Mouse (Mus musculus) adrenal gland, postnatal 14 days (tissue): ENCODE results near the gene Pnp. TPM values are rescaled to one million over a fixed set of nuclear protein-coding genes. Genes with fewer than 3 reads are reported as not detected.
A peak's percentile ranks its signal among the peaks of the same experiment; 100 is the strongest.
"Not testable (repeated sequence)": the region's sequence is repeated elsewhere in the genome, so short reads cannot be mapped to it uniquely, and the experiment has no call there.

ENCODE experiments used
- DNase-seq: peaks from one replicate; pipeline ENCODE4 v3.0.0; 2021; ENCODE audit warnings: mixed read lengths
- total RNA-seq: library from RNA; stranded (reverse); gene quantifications from 2 replicates; pipeline ENCODE4 v1.2.3, GENCODE M21; 2021

Gene Pnp
- total RNA-seq, 1 experiment from 2014 or later: 61.3 TPM

- peak; percentile 74 for DNase-seq
Measured at GRCm38 (mm10) chr14:50930377-50930753, 517 bp upstream of the Pnp start.

DNA sequence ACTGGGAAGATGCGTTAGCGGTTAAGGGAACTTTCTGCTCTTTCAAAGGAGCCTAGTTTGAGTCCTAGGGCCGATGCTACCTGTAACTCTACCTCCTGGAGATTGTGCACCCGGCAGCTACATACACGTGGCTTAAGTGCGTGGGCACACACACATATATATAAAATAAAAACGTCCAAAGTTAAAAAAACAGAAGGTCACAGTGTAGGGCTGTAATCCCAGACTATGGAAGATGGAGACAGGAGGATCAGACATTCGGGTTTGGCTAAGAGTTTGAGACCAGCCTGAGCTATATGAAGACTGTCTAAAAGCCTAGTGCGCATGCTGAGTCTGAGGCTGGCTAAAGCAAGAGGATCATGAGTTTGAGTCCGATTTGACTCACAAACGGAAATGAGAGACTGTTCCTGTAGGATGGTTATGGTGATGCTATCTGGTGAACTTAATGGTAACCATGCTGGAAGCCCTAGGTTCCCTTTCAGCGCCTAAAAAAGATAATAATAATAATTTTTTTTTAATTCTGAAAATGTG, 675 bp downstream of the Pnp start:
- DNase-seq: no peak

- DNase-seq: no peak
Measured at GRCm38 (mm10) chr14:50936649-50937048, 5.8 kb downstream of the Pnp start.

- DNase-seq: no peak
Measured at GRCm38 (mm10) chr14:50938119-50938908, 7.4 kb downstream of the Pnp start.

GRCm38 (mm10) chr14:50938940-50939339, 8.1 kb downstream of the Pnp start:
- DNase-seq: no peak

GRCm38 (mm10) chr14:50943932-50944667, 13.2 kb downstream of the Pnp start, which contains the start of gene Gm49342:
Gene Gm49342, plus strand, starts transcription at chr14:50944517.
- peak; percentile 97 for DNase-seq

GRCm38 (mm10) chr14:50944668-50945033, 13.8 kb downstream of the Pnp start:
- DNase-seq: not testable (repeated sequence)

DNA sequence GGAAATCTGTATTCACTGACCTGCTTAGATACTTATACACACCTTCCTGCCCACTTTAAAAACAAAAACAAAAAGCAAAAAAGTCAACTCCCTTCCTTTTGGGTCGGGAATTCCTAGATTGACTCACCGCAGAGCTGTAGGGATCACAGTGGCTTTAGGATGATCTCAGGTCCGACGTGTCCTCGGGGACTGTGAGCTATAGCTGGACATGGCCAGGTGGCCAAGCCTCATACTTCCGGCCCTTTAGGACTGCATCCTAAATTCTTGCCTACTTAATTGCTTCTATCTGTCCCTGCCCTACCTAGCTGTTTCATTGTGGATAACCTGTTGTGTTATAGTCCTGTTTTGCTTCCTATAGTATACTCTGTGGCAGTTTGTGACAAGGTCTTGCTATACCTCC, 14.2 kb downstream of the Pnp start:
- not testable (repeated sequence) for DNase-seq

DNA sequence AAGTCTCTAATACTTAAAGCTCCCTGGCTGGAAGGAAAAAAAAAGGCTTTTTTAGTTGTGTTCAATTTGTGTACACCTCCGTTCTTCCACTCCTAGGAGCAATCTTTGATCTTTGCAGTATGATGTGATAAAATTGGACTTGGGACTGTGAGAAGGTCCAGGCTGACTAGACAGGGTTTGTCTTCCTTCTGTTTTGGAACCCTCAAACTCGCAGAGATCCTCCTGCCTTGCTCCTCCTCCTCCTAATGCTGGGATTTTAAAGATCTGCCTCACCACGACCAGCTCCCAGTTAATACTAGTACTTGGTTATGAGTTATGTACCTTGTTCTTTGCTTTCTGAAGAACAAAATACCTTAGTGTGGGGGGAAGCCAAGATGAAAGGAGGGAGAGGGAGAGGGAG, 14.6 kb downstream of the Pnp start:
- DNase-seq: not testable (repeated sequence)

DNA sequence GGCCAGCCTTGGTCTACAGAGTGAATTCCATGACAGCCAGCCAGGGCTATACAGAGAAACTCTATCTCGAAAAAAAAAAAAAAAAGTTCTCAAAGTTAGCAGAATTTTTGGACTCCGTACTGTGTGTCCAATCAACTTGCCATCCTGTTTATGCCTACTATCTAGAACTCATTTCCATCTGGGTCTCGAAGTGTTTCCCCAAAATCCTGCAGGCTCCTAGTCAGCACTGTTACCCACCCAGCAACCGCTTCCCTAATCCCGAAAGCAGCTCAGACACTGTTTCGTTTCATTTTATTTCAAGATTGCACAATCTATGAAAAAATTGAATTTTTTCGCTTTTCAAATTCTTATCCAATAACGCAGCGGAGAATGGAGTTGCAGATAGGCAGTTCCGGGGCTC, 24.6 kb downstream of the Pnp start:
- no peak for DNase-seq

DNA sequence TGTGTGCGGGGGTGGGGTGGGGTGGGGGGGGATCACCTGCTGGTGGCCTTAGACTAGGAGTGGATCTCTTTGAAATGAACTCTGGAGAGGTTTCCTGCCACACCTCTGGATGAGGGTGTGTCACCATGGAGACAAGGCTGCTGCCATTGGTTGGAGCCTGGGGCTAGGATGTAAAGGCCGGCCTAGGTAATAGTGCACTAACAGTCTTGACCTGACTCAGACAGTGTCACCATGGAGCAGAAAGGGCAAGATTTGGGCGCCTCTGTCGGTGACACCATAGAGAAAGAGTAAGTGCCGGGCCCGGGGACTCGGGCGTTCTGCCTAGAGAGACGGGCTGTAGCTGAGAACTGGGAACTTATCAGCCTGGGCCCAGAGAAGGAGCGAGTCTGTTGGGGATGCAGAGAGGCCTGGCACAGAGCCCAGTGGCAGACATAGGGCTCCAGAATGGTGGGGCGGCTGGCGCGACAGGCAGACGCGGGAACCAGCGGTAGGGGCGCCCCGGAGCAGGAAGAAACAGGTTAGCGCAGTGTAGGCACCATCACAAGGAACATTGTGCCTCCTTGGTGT, 25.1 kb downstream of the Pnp start, which contains the start of gene Pnp2:
Gene Pnp2, plus strand, starts transcription at position 51 of the 567 bp plus-strand sequence.
- DNase-seq: peak; percentile 70

DNA sequence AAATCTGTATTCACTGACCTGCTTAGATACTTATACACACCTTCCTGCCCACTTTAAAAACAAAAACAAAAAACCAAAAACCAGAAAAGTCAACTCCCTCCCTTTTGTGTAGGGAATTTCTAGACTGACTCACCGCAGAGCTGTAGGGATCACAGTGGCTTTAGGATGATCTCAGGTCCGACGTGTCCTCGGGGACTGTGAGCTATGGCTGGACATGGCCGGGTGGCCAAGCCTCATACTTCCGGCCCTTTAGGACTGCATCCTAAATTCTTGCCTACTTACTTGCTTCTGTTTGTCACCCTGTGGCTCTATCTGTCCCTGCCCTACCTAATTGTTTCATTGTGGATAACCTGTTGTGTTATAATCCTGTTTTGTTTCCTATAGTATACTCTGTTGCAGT, 25.8 kb downstream of the Pnp start:
- DNase-seq: not testable (repeated sequence)

DNA sequence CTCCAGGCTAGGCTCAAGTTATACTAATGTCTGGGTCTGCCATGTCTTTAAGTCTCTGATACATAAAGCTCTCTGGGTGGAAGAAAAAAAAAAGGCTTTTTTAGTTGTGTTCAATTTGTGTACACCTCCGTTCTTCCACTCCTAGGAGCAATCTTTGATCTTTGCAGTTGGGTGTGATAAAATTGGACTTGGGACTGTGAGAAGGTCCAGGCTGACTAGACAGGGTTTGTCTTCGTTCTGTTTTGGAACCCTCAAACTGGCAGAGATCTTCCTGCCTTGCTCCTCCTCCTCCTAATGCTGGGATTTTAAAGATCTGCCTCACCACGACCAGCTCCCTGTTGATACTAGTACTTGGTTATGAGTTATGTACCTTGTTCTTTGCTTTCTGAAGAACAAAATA, 26.3 kb downstream of the Pnp start:
- DNase-seq: not testable (repeated sequence)

DNA sequence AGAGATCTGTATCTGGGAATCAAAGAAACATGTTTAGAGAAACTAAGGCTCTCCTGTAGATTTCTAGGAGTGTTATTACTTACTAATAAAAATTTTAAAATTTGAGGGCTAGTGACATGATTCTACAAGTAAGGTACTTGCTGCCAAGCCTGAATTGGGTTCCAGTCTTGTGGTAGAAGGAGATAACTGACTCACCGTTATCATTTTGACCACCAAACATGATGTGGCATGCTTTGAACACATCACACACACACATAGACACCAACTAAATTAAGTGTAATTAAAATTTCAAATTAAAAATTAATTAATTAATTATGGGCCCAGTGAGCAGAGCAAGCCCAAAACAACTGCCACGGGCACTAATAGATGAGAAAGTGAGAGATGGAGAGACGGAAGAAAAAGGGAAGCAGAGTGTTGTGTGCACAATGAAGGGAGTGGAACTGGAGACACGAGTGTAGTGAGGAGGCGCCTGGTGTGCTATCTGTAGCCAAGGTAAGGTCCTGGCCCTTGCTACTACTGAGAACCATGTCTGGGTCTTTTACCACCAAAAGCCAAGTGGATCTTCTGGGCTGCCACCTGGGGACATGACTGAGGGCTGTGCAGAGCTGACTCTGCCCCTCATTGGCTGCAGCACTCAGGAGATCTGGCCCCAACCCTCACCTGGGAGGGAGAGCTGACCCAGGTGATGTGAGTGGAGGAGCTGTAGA, 27.6 kb downstream of the Pnp start:
- not testable (repeated sequence) for DNase-seq

DNA sequence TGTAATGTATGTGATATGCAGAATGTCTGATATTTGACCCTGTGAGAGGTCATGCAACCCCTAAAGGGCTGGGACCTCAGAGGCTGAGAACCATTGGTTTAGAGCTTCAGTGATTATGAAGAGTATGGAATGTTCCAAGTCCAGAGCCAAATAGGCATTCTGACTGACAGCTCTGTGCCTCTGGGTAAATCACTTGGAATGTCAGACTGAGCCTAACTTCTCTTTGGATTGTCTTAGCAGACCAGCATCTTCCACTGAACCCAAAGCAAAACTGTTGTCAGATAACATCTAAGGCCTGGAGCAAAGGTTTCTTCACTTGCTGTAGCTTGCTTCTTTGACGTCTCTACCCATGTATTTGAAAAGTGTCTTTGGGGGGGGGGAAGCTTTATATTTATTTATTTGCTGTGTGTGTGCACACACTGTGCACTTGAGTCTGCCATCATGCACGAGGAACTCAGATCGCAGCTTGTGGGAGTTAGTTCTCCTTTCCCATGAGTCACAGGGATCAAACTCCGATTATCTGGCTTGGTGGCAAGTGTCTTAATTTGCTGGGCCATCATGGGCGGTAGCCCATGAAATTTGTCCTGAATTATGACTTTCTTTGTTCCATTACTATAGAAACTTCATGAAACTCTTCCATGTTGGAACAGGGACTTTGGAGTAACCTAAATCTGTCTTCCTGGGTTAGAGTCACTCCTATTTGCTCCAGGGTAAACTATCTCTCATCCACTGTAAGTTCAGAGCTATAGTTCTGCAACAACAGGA, 37.5 kb downstream of the Pnp start:
- DNase-seq: no peak

DNA sequence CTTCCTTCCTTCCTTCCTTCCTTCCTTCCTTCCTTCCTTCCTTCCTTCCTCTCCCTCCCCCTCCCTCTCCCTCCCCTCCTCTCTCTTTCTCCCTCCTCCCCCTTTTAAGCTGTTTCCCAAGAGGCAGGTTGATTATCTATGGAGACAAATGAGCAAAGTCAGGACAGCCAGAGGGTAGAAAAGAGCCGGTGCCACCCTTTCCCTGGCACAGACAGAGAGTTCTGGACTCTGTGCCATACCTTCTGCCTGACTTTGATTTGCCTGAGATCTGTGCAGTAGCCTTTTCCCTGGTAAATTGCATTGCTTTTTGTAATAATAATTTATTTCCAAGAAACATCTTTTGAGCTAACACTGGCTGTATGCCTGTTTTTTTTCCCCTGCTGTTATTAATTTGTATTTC, 38.2 kb downstream of the Pnp start:
- no peak for DNase-seq

GRCm38 (mm10) chr14:50969558-50970544, 39.0 kb downstream of the Pnp start:
- DNase-seq: peak; percentile 14

- no peak for DNase-seq
Measured at GRCm38 (mm10) chr14:50970822-50971221, 39.9 kb downstream of the Pnp start.

GRCm38 (mm10) chr14:50973054-50973453, 42.2 kb downstream of the Pnp start:
- DNase-seq: not testable (repeated sequence)

GRCm38 (mm10) chr14:50973700-50974099, 42.8 kb downstream of the Pnp start:
- DNase-seq: no peak
